Mouse (Mus musculus): ENCODE data around the gene Ptpn9.

DNA sequence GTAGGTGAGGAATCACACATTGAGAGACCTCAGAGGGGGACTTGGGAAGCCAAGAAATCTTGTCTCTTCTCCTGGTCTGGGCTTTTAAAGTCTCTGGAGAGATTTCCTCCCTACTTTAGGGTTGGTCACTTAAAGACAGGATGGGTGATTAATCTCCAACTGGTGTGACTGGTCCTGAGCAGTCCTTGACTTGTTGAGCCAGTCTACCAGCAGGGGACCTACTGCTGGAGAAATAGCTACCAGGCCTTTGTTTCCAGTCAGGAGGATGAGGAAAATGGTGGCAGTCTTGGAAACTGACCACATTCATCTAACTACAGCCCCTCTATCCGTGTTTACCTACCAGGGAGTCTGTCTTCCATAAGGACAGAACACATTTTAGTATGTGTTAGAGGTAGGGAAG, 17.7 kb downstream of the Ptpn9 start:
- TF ChIP-seq CTCF (IDR thresholded peaks at IDR 0.05; ENCODE audit: low read depth, low read length), result no peak
- no peak for TF ChIP-seq GATA2 (IDR thresholded peaks at IDR 0.05; ENCODE audit: borderline replicate concordance, low read depth, low read length)
- no peak for TF ChIP-seq GATA1 (IDR thresholded peaks at IDR 0.05; ENCODE audit: borderline replicate concordance, low read length)
- no peak for TF ChIP-seq TAL1 (conservative IDR thresholded peaks at IDR 0.05; ENCODE audit: low read depth, low read length)
